Mouse (Mus musculus) duodenum, adult 2 months (tissue): ENCODE measurements around the gene Tmem171. TPM values are rescaled to one million over a fixed set of nuclear protein-coding genes. Genes with fewer than 3 reads are reported as not detected.

ENCODE experiments used
- polyA plus RNA-seq: library from polyadenylated mRNA; depleted of rRNA; stranded (reverse); fragments of >200 nt; gene quantifications from 2 replicates; pipeline ENCODE4 v1.2.3, GENCODE M21; 2012; ENCODE audit warnings: low replicate concordance; rRNA removed

The Tmem171 gene
- polyA plus RNA-seq, result 25.3 and 30.7 TPM in 2 replicates

GRCm38 (mm10) chr13:98694773-98695314 is at the start of gene Tmem171:
Gene Tmem171, minus strand, starts transcription at chr13:98694834.

DNA sequence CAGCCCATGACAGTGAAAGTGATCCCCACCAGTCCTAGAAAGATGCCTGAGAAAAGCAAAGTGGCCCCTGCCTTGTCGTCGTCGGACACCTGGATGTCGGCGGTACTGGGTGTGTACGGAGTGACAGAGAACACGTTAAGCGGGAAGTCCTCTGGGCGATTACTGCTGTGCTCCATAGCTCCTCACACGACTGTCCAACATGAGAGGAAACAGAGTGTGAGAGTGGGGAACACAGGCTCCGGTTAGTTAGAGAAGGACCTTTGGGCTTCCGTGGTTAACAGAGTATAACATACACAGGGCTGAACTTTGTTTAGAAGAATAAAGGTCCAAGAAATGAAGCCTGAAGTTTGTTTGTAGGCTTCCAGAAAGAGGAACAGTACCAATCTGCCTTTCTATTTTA is 57.5 kb downstream of the Tmem171 start, which contains the start of gene Tmem174:
Gene Tmem174 (minus strand): TSS at position 266 of the 400 bp plus-strand sequence.

Other genes starting within 250 kb of the Tmem171 start
- gene Gm10320, start 202.8 kb downstream of the Tmem171 start, polyA plus RNA-seq, result 0.93 and 1.2 TPM in 2 replicates
- 0.36 TPM in 1 of 2 replicates, not detected in the other for gene Tmem174, start 57.4 kb downstream of the Tmem171 start, polyA plus RNA-seq
- 3.0 and 4.0 TPM in 2 replicates for gene Fcho2, start 120.6 kb upstream of the Tmem171 start, polyA plus RNA-seq
- gene Tnpo1, start 231.6 kb upstream of the Tmem171 start, polyA plus RNA-seq, result 2.6 and 3.8 TPM in 2 replicates